Mouse (Mus musculus) ES-E14 (cell line): ENCODE measurements around the gene Hmgcs2.

ENCODE experiments used
- CHD2 ChIP-seq: IDR thresholded peaks from 2 replicates; pipeline ENCODE4 v1.6.1; 2014; ENCODE audit warnings: mild to moderate bottlenecking, low read depth, low read length, inconsistent platforms
- HCFC1 ChIP-seq: IDR thresholded peaks from 2 replicates; pipeline ENCODE4 v1.6.1; 2012; ENCODE audit warnings: low read length, inconsistent platforms, borderline replicate concordance; ENCODE audit not compliant: insufficient read depth
- MAFK ChIP-seq: IDR thresholded peaks from 2 replicates; pipeline ENCODE4 v1.6.1; 2014; ENCODE audit warnings: mild to moderate bottlenecking, low read depth, low read length, inconsistent platforms; ENCODE audit not compliant: insufficient read depth
- ZC3H11A ChIP-seq: IDR thresholded peaks from 2 replicates; pipeline ENCODE4 v1.6.1; 2012; ENCODE audit warnings: low read depth, mild to moderate bottlenecking, inconsistent platforms, low read length, borderline replicate concordance
- ZNF384 ChIP-seq: IDR thresholded peaks from 2 replicates; pipeline ENCODE4 v1.6.1; 2012; ENCODE audit warnings: low read depth, low read length, inconsistent platforms

DNA sequence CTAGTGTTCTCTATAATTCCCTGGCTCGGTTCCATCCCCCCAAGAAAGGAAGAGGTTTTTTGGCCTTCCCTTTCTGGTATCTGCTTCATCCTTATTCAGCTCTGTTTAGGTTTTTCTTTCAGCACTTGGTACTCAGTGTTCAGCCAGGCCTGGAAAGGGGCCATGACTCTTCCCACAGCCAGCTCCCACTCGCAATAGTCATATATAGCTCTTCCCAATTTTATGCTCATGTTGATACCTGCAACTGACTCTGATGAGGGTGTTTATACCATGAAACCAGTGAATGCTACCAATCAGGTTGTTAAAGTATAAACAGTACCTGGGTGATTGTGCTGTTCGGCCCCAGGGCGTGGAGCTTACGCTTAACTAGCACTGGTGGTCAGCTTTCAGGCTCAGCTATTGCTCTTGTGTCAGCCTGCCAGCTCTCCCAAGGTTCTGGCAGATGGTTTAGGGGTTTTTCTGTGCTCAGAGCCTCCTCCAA lies 20.9 kb upstream of the Hmgcs2 start:
- TF ChIP-seq ZNF384 (no peak), HCFC1 (no peak), MAFK (no peak), ZC3H11A (no peak), CHD2 (no peak)
